Mouse (Mus musculus) intestine, embryonic 14.5 days (tissue): ENCODE measurements around the gene Tspan13. TPM values are rescaled to one million over a fixed set of nuclear protein-coding genes. Genes with fewer than 3 reads are reported as not detected.
A peak's percentile ranks its signal among the peaks of the same experiment; 100 is the strongest.

ENCODE experiments used
- ATAC-seq: fragments of 200-750 bp; cut with Nextera tagmentation; replicated peaks from 2 replicates; pipeline ENCODE4 v1.8.0; 2017; ENCODE audit warnings: low read depth, moderate number of reproducible peaks, moderate TSS enrichment, moderate library complexity; ENCODE audit not compliant: low FRiP score, low TSS enrichment
- DNase-seq: peaks from one replicate; pipeline ENCODE4 v3.0.0-alpha.2; 2018; ENCODE audit warnings: low spot score
- H3K27ac ChIP-seq: fragments of 300-500 bp; sonication (generic); 2 replicates; pipeline ENCODE4 v1.5.1; 2014; ENCODE audit warnings: low read depth, mild to moderate bottlenecking, control low read depth
- H3K27me3 ChIP-seq: fragments of 300-500 bp; sonication (generic); replicated peaks from 2 replicates; pipeline ENCODE4 v1.6.1; 2014; ENCODE audit warnings: low read length, control low read depth; ENCODE audit not compliant: control insufficient read depth, insufficient read depth
- H3K36me3 ChIP-seq: fragments of 300-500 bp; sonication (generic); 2 replicates; pipeline ENCODE4 v1.6.1; 2014; ENCODE audit warnings: low read length, control low read depth; ENCODE audit not compliant: control insufficient read depth, insufficient read depth
- H3K4me1 ChIP-seq: fragments of 300-500 bp; sonication (generic); replicated peaks from 2 replicates; pipeline ENCODE4 v1.6.1; 2014; ENCODE audit warnings: low read length, control low read depth, mixed read lengths; ENCODE audit not compliant: control insufficient read depth, insufficient read depth
- H3K4me2 ChIP-seq: fragments of 300-500 bp; sonication (generic); 2 replicates; pipeline ENCODE4 v1.6.1; 2014; ENCODE audit warnings: low read length
- H3K4me3 ChIP-seq: fragments of 300-500 bp; sonication (generic); 2 replicates; pipeline ENCODE4 v1.5.1; 2014; ENCODE audit warnings: low read depth, low read length, control low read depth, mixed read lengths
- H3K9ac ChIP-seq: fragments of 300-500 bp; sonication (generic); 2 replicates; pipeline ENCODE4 v1.6.1; 2014; ENCODE audit warnings: mild to moderate bottlenecking, low read length
- H3K9me3 ChIP-seq: fragments of 300-500 bp; sonication (generic); 2 replicates; pipeline ENCODE4 v1.6.1; 2016; ENCODE audit warnings: low read length, control low read depth; ENCODE audit not compliant: control insufficient read depth
- WGBS: fragments of 180-500 bp; shearing (Covaris S2); extraction: QIAGEN DNeasy Blood & Tissue Kit; methylation state at CpG from one replicate; pipeline ENCODE4 v1.1.7; 2014; 5-methylcytosine and 5-hydroxymethylcytosine counted together
- polyA plus RNA-seq: library from polyadenylated mRNA; unstranded; fragments of >200 nt; fragmentation: Nextera tagmentation; extraction: Ambion mirVana; gene quantifications from 2 replicates; pipeline ENCODE4 v1.2.1, GENCODE M21; 2014

Tspan13 gene
- polyA plus RNA-seq, 1 experiment from 2014 or later, result 90.6 TPM

- WGBS, result 31% methylated on average over 6 of the region's 6 CpGs
- DNase-seq, result peak; percentile 61
- Histone ChIP-seq H3K9ac (no peak overlapping the region), H3K4me1 (0 out of 2 replicates have a peak, but pooled peaks cover 8% of the 10 kb centered on the region), H3K36me3 (no peaks in the 10 kb centered on the region), H3K27me3 (no peaks in the 10 kb centered on the region), H3K4me3 (no peak overlapping the region), H3K9me3 (no peaks in the 10 kb centered on the region), H3K27ac (no peak overlapping the region), H3K4me2 (peak overlapping the region; percentile 20; the same call in 1 of the 2 replicates)
- peak; percentile 92 for ATAC-seq
Observed at GRCm38 (mm10) chr12:35981732-35982360, 60.5 kb downstream of the Tspan13 start.

GRCm38 (mm10) chr12:35979625-35980024 lies 62.7 kb downstream of the Tspan13 start:
- Histone ChIP-seq H3K27ac (no peak overlapping the region), H3K9me3 (no peaks in the 10 kb centered on the region), H3K27me3 (no peaks in the 10 kb centered on the region), H3K4me3 (no peak overlapping the region), H3K36me3 (no peaks in the 10 kb centered on the region), H3K4me2 (no peak overlapping the region), H3K4me1 (0 out of 2 replicates have a peak, but pooled peaks cover 8% of the 10 kb centered on the region), H3K9ac (no peak overlapping the region)
- ATAC-seq (no peak), DNase-seq (no peak)
- 68% methylated on average over 5 of the region's 5 CpGs for WGBS

- H3K27me3 ChIP-seq, result no peaks in the 10 kb centered on the region
- H3K36me3 ChIP-seq, result no peaks in the 10 kb centered on the region
- H3K4me3 ChIP-seq, result no peak overlapping the region
- 43% methylated on average over 6 of the region's 6 CpGs for WGBS
- DNase-seq, result no peak
- no peak overlapping the region for H3K9ac ChIP-seq
- H3K4me2 ChIP-seq, result no peak overlapping the region
- no peaks in the 10 kb centered on the region for H3K9me3 ChIP-seq
- 0 out of 2 replicates have a peak, but pooled peaks cover 8% of the 10 kb centered on the region for H3K4me1 ChIP-seq
- no peak for ATAC-seq
- H3K27ac ChIP-seq, result no peak overlapping the region
Observed at GRCm38 (mm10) chr12:35977633-35978246, 64.6 kb downstream of the Tspan13 start.

GRCm38 (mm10) chr12:35975898-35976297 lies 66.4 kb downstream of the Tspan13 start:
- Histone ChIP-seq H3K4me3 (no peak overlapping the region), H3K4me1 (no peaks in the 10 kb centered on the region), H3K27ac (no peak overlapping the region), H3K9me3 (no peaks in the 10 kb centered on the region), H3K9ac (no peak overlapping the region), H3K4me2 (no peak overlapping the region), H3K27me3 (no peaks in the 10 kb centered on the region), H3K36me3 (no peaks in the 10 kb centered on the region)
- ATAC-seq (no peak), DNase-seq (no peak)
- WGBS, result 85% methylated on average over 3 of the region's 3 CpGs

GRCm38 (mm10) chr12:35966768-35967141 lies 75.5 kb downstream of the Tspan13 start:
- H3K4me1 ChIP-seq, result no peaks in the 10 kb centered on the region
- H3K4me2 ChIP-seq, result no peak overlapping the region
- no peak overlapping the region for H3K9ac ChIP-seq
- ATAC-seq (no peak), DNase-seq (no peak)
- no peaks in the 10 kb centered on the region for H3K9me3 ChIP-seq
- no peak overlapping the region for H3K27ac ChIP-seq
- H3K4me3 ChIP-seq, result no peak overlapping the region
- H3K27me3 ChIP-seq, result no peaks in the 10 kb centered on the region
- 65% methylated on average over 7 of the region's 7 CpGs for WGBS
- H3K36me3 ChIP-seq, result no peaks in the 10 kb centered on the region

- H3K9me3 ChIP-seq, result no peaks in the 10 kb centered on the region
- H3K27me3 ChIP-seq, result no peaks in the 10 kb centered on the region
- H3K4me3 ChIP-seq, result no peak overlapping the region
- peak; percentile 76; the same call in 1 of the 2 replicates for ATAC-seq
- no peak for DNase-seq
- no peak overlapping the region for H3K9ac ChIP-seq
- H3K4me1 ChIP-seq, result no peaks in the 10 kb centered on the region
- no peak overlapping the region for H3K27ac ChIP-seq
- H3K4me2 ChIP-seq, result no peak overlapping the region
- WGBS, result 49% methylated on average over 7 of the region's 7 CpGs
- no peaks in the 10 kb centered on the region for H3K36me3 ChIP-seq
Observed at GRCm38 (mm10) chr12:35966098-35966767, 76.1 kb downstream of the Tspan13 start.

Other genes starting within 250 kb of the Tspan13 start
- gene Agr3, start 116.9 kb downstream of the Tspan13 start, polyA plus RNA-seq, result not detected in 2 replicates
- gene Agr2, start 49.6 kb downstream of the Tspan13 start, polyA plus RNA-seq, result 33.5 and 64.9 TPM in 2 replicates
- 38.4 and 38.8 TPM in 2 replicates for gene Ankmy2, start 114.6 kb upstream of the Tspan13 start, polyA plus RNA-seq
- 235 and 249 TPM in 2 replicates for gene Bzw2, start 115.6 kb upstream of the Tspan13 start, polyA plus RNA-seq
- gene Lrrc72, start 210.9 kb upstream of the Tspan13 start, polyA plus RNA-seq, result not detected in 2 replicates